Mouse (Mus musculus): ENCODE measurements at regions not wholly inside any gene's neighbourhood (a gene's known extent, or its start where the extent isn't known, plus 50 kb on each side); places are given as distances from the start of the nearest gene placed in this dataset.

DNA sequence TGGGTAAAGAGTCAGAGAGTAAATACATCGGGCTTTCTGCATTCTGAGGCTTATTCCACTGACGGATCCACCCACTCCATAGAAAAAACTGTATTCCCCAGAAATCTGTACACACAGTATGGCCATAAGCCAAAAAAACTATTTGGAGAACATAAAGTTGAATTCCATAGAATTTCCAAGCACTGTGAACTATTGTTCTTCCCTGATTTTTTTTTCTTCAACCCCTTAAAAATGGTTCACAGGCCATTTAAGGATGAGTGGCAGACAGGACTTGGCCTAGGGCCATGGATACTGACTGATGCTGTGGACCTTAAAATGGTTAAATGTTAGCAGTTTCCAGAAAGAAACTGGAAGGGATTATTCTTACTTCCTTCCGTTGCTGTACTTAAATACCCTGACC lies 247.0 kb downstream of the Sipa1l2 start:
- DNase-seq: no peak

DNA sequence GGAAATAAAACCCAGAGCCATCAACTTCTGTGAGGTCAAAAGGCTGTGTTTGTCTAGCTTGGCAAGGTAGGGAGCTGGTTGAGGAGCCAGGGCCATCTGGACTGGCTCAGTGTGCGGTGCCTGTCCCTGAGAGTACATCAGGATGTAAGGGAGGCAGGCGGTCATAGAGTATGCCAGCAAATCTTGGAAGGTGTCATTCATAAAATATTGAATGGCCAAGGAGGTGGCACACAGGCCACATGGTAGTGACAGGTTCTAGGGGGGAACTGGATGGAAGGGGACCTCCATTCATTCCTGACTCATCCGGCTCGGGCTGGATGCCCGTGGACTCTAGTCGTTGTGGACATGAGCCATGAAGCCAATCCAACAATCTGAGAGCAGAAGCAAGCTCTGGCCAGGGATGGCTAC lies 252.0 kb downstream of the Sipa1l2 start:
- DNase-seq: no peak

GRCm38 (mm10) chr8:125315736-125316135 lies 253.9 kb downstream of the Sipa1l2 start:
- DNase-seq: no peak

- DNase-seq: no peak
Observed at GRCm38 (mm10) chr8:125314996-125315395, 254.6 kb downstream of the Sipa1l2 start.

DNA sequence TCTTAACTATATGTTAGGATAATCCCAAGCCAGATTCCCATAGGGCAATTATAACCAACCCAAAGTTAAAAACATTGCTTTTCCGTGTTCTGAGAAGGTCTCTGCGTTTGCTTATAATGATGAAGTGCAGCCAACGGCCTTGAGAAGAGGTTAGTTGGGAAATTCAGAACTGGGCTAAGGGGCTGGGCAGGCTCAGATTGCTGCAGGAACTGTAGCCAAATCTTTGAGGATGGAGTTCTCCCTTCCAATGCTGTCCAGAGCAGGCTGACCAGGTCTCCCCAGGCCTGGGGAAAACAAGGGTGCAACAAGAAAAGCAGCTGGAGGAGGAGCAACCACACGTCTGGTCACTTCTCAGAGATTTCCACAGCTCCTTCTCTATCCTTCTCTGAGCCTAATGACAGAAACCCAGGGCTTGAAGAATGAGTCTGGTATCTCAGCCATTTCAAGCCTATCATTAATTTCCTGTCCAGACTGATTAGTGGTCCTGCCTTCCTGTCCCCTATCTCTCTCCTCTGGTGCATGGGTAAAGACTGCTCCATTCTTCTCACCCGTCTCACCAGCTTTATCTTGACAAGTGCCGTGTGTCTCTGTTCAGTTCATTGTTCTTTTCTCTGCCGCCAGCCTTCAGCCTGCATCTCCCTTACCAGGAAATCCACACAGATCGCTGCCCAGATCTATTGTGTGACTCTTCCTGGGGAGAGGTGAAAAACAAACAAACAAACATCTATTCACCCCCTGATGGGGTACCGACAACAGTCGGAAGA lies 255.2 kb downstream of the Sipa1l2 start:
- DNase-seq: no peak

GRCm38 (mm10) chr8:125311228-125312053 lies 257.4 kb downstream of the Disc1 start:
- DNase-seq: no peak
